Mouse (Mus musculus) liver, postnatal 0 days (tissue): Measurements from ENCODE around the gene Gpr142. TPM values are rescaled to one million over a fixed set of nuclear protein-coding genes. Genes with fewer than 3 reads are reported as not detected.

Source experiments
- ATAC-seq: fragments of 200-750 bp; cut with Nextera tagmentation; 2 replicates; pipeline ENCODE4 v1.8.0; 2017; ENCODE audit warnings: mild to moderate bottlenecking, moderate library complexity
- DNase-seq: peaks from one replicate; pipeline ENCODE4 v3.0.0-alpha.2; 2016
- H3K27ac ChIP-seq: fragments of 300-500 bp; sonication (generic); 2 replicates; pipeline ENCODE4 v1.5.1; 2014; ENCODE audit warnings: antibody characterized with exemption, moderate library complexity, mild to moderate bottlenecking, low read depth
- H3K27me3 ChIP-seq: fragments of 300-500 bp; sonication (generic); 2 replicates; pipeline ENCODE4 v1.6.1; 2014; ENCODE audit warnings: low read length, control low read depth, mixed read lengths; ENCODE audit not compliant: insufficient read depth
- H3K36me3 ChIP-seq: fragments of 300-500 bp; sonication (generic); replicated peaks from 2 replicates; pipeline ENCODE4 v1.6.1; 2014; ENCODE audit warnings: mild to moderate bottlenecking, control low read depth, low read length, moderate library complexity, mixed read lengths; ENCODE audit not compliant: insufficient read depth
- H3K4me1 ChIP-seq: fragments of 300-500 bp; sonication (generic); 2 replicates; pipeline ENCODE4 v1.6.1; 2014; ENCODE audit warnings: antibody characterized with exemption, mild to moderate bottlenecking, control low read depth; ENCODE audit not compliant: insufficient read depth
- H3K4me2 ChIP-seq: fragments of 300-500 bp; sonication (generic); 2 replicates; pipeline ENCODE4 v1.6.1; 2014; ENCODE audit warnings: low read depth, mild to moderate bottlenecking, low read length, moderate library complexity, mixed read lengths
- H3K4me3 ChIP-seq: fragments of 300-500 bp; sonication (generic); 2 replicates; pipeline ENCODE4 v1.5.1; 2014; ENCODE audit warnings: low read depth, low read length
- H3K9ac ChIP-seq: fragments of 300-500 bp; sonication (generic); replicated peaks from 2 replicates; pipeline ENCODE4 v1.6.1; 2014; ENCODE audit warnings: mild to moderate bottlenecking, moderate library complexity
- H3K9me3 ChIP-seq: fragments of 300-500 bp; sonication (generic); 2 replicates; pipeline ENCODE4 v1.6.1; 2016; ENCODE audit warnings: mild to moderate bottlenecking, control low read depth, low read length, mixed read lengths
- CTCF ChIP-seq: sonication (generic); IDR thresholded peaks from 2 replicates; pipeline ENCODE4 v1.5.1; 2016; ENCODE audit warnings: antibody characterized with exemption, low read depth
- EP300 ChIP-seq: IDR thresholded peaks from 2 replicates; pipeline ENCODE4 v1.6.1; 2016; ENCODE audit warnings: antibody characterized with exemption, low read depth, mild to moderate bottlenecking
- WGBS: fragments of 180-500 bp; shearing (Covaris S2); extraction: QIAGEN DNeasy Blood & Tissue Kit; methylation state at CpG from one replicate; pipeline ENCODE4 v1.1.7; 2014; ENCODE audit not compliant: insufficient replicate concordance; 5-methylcytosine and 5-hydroxymethylcytosine counted together
- polyA plus RNA-seq: library from polyadenylated mRNA; unstranded; fragments of >200 nt; fragmentation: Nextera tagmentation; extraction: Ambion mirVana; gene quantifications from 2 replicates; pipeline ENCODE4 v1.2.1, GENCODE M21; 2015

The Gpr142 gene
- polyA plus RNA-seq, 1 experiment from 2014 or later: not detected

- 76% methylated on average over 4 of the region's 4 CpGs for WGBS
- Histone ChIP-seq H3K9me3 (no peaks in the 10 kb centered on the region), H3K27me3 (no peaks in the 10 kb centered on the region), H3K9ac (no peak overlapping the region), H3K27ac (no peak overlapping the region), H3K4me3 (no peak overlapping the region), H3K36me3 (no peaks in the 10 kb centered on the region), H3K4me2 (no peak overlapping the region), H3K4me1 (peaks cover 7% of the 10 kb centered on the region; the same call in 1 of the 2 replicates)
- no peak for DNase-seq
- no peak for ATAC-seq
- TF ChIP-seq CTCF: no peak
- TF ChIP-seq EP300: no peak
These were observed 18.2 kb downstream of the Gpr142 start for GRCm38 (mm10) chr11:114816934-114817333.

- WGBS: 51% methylated on average over 7 of the region's 7 CpGs
These were observed 19.5 kb downstream of the Gpr142 start for GRCm38 (mm10) chr11:114818185-114818584.

GRCm38 (mm10) chr11:114819110-114819509, 20.4 kb downstream of the Gpr142 start:
- DNase-seq (no peak), ATAC-seq (no peak)
- WGBS: 73% methylated on average over 2 of the region's 2 CpGs
- Histone ChIP-seq H3K4me2 (no peak overlapping the region), H3K4me1 (peaks cover 7% of the 10 kb centered on the region), H3K27me3 (no peaks in the 10 kb centered on the region), H3K9me3 (no peaks in the 10 kb centered on the region), H3K4me3 (no peak overlapping the region), H3K36me3 (no peaks in the 10 kb centered on the region), H3K27ac (no peak overlapping the region), H3K9ac (no peak overlapping the region)
- TF ChIP-seq CTCF (no peak), EP300 (no peak)

More at GRCm38 (mm10) chr11:114818185-114818584, 19.5 kb downstream of the Gpr142 start:
- no peak overlapping the region for H3K4me2 ChIP-seq
- H3K27me3 ChIP-seq: no peaks in the 10 kb centered on the region
- ATAC-seq (no peak; the same call in 1 of the 2 replicates), DNase-seq (no peak)
- no peak overlapping the region for H3K9ac ChIP-seq
- TF ChIP-seq CTCF: no peak
- TF ChIP-seq EP300: no peak
- H3K9me3 ChIP-seq: no peaks in the 10 kb centered on the region
- H3K27ac ChIP-seq: no peak overlapping the region
- H3K4me1 ChIP-seq: peaks cover 7% of the 10 kb centered on the region
- no peaks in the 10 kb centered on the region for H3K36me3 ChIP-seq
- H3K4me3 ChIP-seq: no peak overlapping the region

GRCm38 (mm10) chr11:114820444-114820843, 21.7 kb downstream of the Gpr142 start:
- DNase-seq (no peak), ATAC-seq (no peak)
- WGBS: 51% methylated on average over 3 of the region's 3 CpGs
- TF ChIP-seq CTCF (no peak), EP300 (no peak)
- no peaks in the 10 kb centered on the region for H3K36me3 ChIP-seq
- no peak overlapping the region for H3K4me3 ChIP-seq
- no peaks in the 10 kb centered on the region for H3K27me3 ChIP-seq
- no peak overlapping the region for H3K4me2 ChIP-seq
- peaks cover 7% of the 10 kb centered on the region for H3K4me1 ChIP-seq
- no peak overlapping the region for H3K9ac ChIP-seq
- H3K27ac ChIP-seq: no peak overlapping the region
- no peaks in the 10 kb centered on the region for H3K9me3 ChIP-seq

- TF ChIP-seq EP300 (no peak), CTCF (no peak)
- H3K36me3 ChIP-seq: no peaks in the 10 kb centered on the region
- peaks cover 7% of the 10 kb centered on the region for H3K4me1 ChIP-seq
- 39% methylated on average over 1 of the region's 1 CpGs for WGBS
- no peak overlapping the region for H3K4me3 ChIP-seq
- no peak overlapping the region for H3K4me2 ChIP-seq
- ATAC-seq (no peak), DNase-seq (no peak)
- no peak overlapping the region; the same call in 1 of the 2 replicates for H3K27ac ChIP-seq
- no peak overlapping the region for H3K9ac ChIP-seq
- no peaks in the 10 kb centered on the region for H3K27me3 ChIP-seq
- H3K9me3 ChIP-seq: no peaks in the 10 kb centered on the region
These were observed 22.6 kb downstream of the Gpr142 start for GRCm38 (mm10) chr11:114821325-114821724.

- Histone ChIP-seq H3K4me3 (no peak overlapping the region), H3K27ac (no peak overlapping the region), H3K36me3 (no peaks in the 10 kb centered on the region), H3K27me3 (no peaks in the 10 kb centered on the region), H3K9me3 (no peaks in the 10 kb centered on the region), H3K9ac (no peak overlapping the region), H3K4me1 (peaks cover 7% of the 10 kb centered on the region), H3K4me2 (no peak overlapping the region)
- DNase-seq (peak; percentile 60), ATAC-seq (peak; percentile 45; the same call in 1 of the 2 replicates)
- 75% methylated on average over 12 of the region's 12 CpGs for WGBS
- TF ChIP-seq EP300: no peak
- no peak for TF ChIP-seq CTCF
These were observed 24.0 kb downstream of the Gpr142 start for GRCm38 (mm10) chr11:114822727-114823126.

GRCm38 (mm10) chr11:114823199-114823725, 24.5 kb downstream of the Gpr142 start:
- WGBS: 48% methylated on average over 11 of the region's 11 CpGs
- TF ChIP-seq EP300: no peak
- TF ChIP-seq CTCF: no peak
- DNase-seq: no peak
- H3K9me3 ChIP-seq: no peaks in the 10 kb centered on the region
- H3K36me3 ChIP-seq: no peaks in the 10 kb centered on the region
- H3K27ac ChIP-seq: no peak overlapping the region
- H3K27me3 ChIP-seq: no peaks in the 10 kb centered on the region
- ATAC-seq: no peak
- H3K4me3 ChIP-seq: no peak overlapping the region
- no peak overlapping the region for H3K4me2 ChIP-seq
- H3K9ac ChIP-seq: peak overlapping the region; percentile 30; the same call in 1 of the 2 replicates
- H3K4me1 ChIP-seq: peaks cover 7% of the 10 kb centered on the region
